Mouse (Mus musculus) neural tube, embryonic 12.5 days (tissue): ENCODE results near the gene Klhl2. TPM values are rescaled to one million over a fixed set of nuclear protein-coding genes. Genes with fewer than 3 reads are reported as not detected.
A peak's percentile ranks its signal among the peaks of the same experiment; 100 is the strongest.

Experiments used
- ATAC-seq: fragments of 200-750 bp; cut with Nextera tagmentation; 2 replicates; pipeline ENCODE4 v1.8.0; 2017; ENCODE audit warnings: low read depth, mild to moderate bottlenecking, moderate TSS enrichment, moderate library complexity; ENCODE audit not compliant: low FRiP score
- H3K27ac ChIP-seq: fragments of 300-500 bp; sonication (generic); 2 replicates; pipeline ENCODE4 v1.5.1; 2016
- H3K27me3 ChIP-seq: fragments of 300-500 bp; sonication (generic); replicated peaks from 2 replicates; pipeline ENCODE4 v1.6.1; 2016; ENCODE audit warnings: mild to moderate bottlenecking
- H3K36me3 ChIP-seq: fragments of 300-500 bp; sonication (generic); 2 replicates; pipeline ENCODE4 v1.6.1; 2016; ENCODE audit warnings: mild to moderate bottlenecking
- H3K4me1 ChIP-seq: fragments of 300-500 bp; sonication (generic); 2 replicates; pipeline ENCODE4 v1.6.1; 2016
- H3K4me2 ChIP-seq: fragments of 300-500 bp; sonication (generic); replicated peaks from 2 replicates; pipeline ENCODE4 v1.6.1; 2016; ENCODE audit warnings: mild to moderate bottlenecking
- H3K4me3 ChIP-seq: fragments of 300-500 bp; sonication (generic); 2 replicates; pipeline ENCODE4 v1.5.1; 2016
- H3K9ac ChIP-seq: fragments of 300-500 bp; sonication (generic); 2 replicates; pipeline ENCODE4 v1.6.1; 2016; ENCODE audit warnings: mild to moderate bottlenecking
- H3K9me3 ChIP-seq: fragments of 300-500 bp; sonication (generic); 2 replicates; pipeline ENCODE4 v1.6.1; 2016; ENCODE audit warnings: mild to moderate bottlenecking
- WGBS: fragments of 180-500 bp; shearing (Covaris S2); methylation state at CpG from one replicate; pipeline ENCODE4 v1.1.7; 2016; 5-methylcytosine and 5-hydroxymethylcytosine counted together
- polyA plus RNA-seq: library from polyadenylated mRNA; unstranded; fragments of >200 nt; fragmentation: Nextera tagmentation; extraction: Ambion mirVana; gene quantifications from 2 replicates; pipeline ENCODE4 v1.2.1, GENCODE M21; 2016

The Klhl2 gene
- polyA plus RNA-seq, 1 experiment from 2014 or later: 30.0 TPM

DNA sequence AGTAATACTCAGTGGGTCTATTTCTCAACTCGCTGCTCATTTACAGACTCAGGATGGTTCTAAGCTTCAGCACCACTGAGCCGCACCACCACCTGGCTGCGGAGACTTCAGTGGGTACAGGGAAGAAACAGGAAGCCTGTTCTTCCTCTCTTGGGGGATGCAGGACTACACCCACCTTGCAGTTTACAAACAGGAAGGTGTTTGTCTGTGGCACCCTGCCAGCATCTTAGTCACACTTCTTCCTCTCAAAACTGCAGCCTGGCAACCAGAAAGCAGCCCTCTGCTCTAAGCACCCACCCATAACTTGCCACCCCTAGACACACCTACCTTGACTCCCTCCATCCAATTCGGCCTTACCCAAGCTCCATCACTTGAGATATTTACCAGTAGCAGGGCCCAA, 61.1 kb downstream of the Klhl2 start:
- no peaks in the 10 kb centered on the region for H3K36me3 ChIP-seq
- H3K27ac ChIP-seq: no peak overlapping the region
- no peaks in the 10 kb centered on the region for H3K4me1 ChIP-seq
- H3K4me2 ChIP-seq: no peak overlapping the region
- 91% methylated on average over 4 of the region's 4 CpGs for WGBS
- H3K4me3 ChIP-seq: no peak overlapping the region
- ATAC-seq: no peak
- H3K27me3 ChIP-seq: no peaks in the 10 kb centered on the region
- no peak overlapping the region for H3K9ac ChIP-seq
- H3K9me3 ChIP-seq: no peaks in the 10 kb centered on the region

DNA sequence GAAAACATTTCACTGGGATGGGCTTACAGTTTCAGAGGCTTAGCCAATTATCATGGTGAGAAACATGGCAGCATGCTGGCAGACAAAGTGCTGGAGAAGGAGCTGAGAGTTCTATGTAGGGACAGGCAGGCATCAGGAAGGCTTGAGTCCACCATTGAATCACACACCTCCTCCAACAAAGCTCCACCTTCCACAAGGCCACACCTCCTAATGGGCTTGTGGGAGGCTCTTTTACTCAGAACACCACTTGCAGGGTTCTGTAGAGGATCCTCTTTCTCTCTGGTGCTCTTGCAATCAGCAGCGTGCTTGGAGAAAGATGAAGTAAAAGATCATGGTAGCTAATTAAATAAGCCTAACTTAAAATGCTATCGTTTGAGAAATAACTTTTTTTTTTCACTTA, 63.0 kb downstream of the Klhl2 start:
- no peaks in the 10 kb centered on the region for H3K9me3 ChIP-seq
- H3K9ac ChIP-seq: no peak overlapping the region
- no peak overlapping the region for H3K4me2 ChIP-seq
- H3K27ac ChIP-seq: no peak overlapping the region
- no peaks in the 10 kb centered on the region for H3K27me3 ChIP-seq
- ATAC-seq: no peak
- no peaks in the 10 kb centered on the region for H3K4me1 ChIP-seq
- WGBS: 88% methylated on average over 2 of the region's 2 CpGs
- no peak overlapping the region for H3K4me3 ChIP-seq
- no peaks in the 10 kb centered on the region for H3K36me3 ChIP-seq

DNA sequence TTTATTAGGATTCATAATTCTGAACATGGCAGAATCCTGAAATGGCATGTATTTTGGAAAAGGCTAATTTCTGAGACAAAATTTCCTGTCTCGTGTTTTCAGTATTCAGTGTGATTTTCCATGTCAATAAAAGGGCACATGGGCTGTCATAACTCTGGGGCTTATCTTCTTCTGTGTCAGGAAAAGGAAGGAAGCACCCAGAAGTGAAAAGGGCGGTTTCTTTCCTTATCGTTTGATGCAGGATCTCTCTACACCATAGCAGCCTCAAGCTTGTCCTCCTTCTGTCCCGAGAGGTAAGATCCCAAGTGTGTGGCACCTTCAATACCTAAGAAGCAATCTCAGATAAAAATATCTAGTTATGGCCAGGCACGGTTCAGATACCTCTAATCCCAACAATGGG, 65.6 kb downstream of the Klhl2 start:
- H3K4me3 ChIP-seq: no peak overlapping the region
- H3K27me3 ChIP-seq: no peaks in the 10 kb centered on the region
- no peaks in the 10 kb centered on the region for H3K4me1 ChIP-seq
- no peak for ATAC-seq
- no peak overlapping the region for H3K27ac ChIP-seq
- H3K9ac ChIP-seq: no peak overlapping the region
- H3K4me2 ChIP-seq: no peak overlapping the region
- no peaks in the 10 kb centered on the region for H3K9me3 ChIP-seq
- no peaks in the 10 kb centered on the region; the same call in 1 of the 2 replicates for H3K36me3 ChIP-seq
- WGBS: 90% methylated on average over 5 of the region's 5 CpGs

DNA sequence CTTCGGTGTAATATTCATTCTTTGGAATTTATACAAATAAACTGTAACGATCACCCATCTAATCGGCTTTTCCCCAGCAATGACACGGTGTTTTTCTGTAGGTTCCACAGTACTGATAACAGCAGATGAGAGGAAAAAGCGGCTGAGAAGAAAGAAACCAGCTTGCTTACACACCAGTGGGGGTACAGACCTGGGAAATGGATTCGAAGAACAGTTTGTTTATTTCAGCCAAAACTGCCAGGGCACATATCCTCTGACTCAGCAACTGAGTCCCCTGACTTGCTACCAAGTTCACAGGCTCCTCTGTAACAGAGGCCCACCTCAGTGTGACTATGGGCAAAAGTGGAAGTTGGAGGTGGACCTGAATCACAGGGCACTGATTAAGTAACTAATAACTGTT, 67.9 kb downstream of the Klhl2 start:
- WGBS: 93% methylated on average over 6 of the region's 6 CpGs
- no peak for ATAC-seq
- H3K4me2 ChIP-seq: no peak overlapping the region
- H3K4me1 ChIP-seq: no peaks in the 10 kb centered on the region
- H3K9me3 ChIP-seq: no peaks in the 10 kb centered on the region
- H3K27me3 ChIP-seq: no peaks in the 10 kb centered on the region
- no peak overlapping the region for H3K9ac ChIP-seq
- H3K27ac ChIP-seq: no peak overlapping the region
- H3K36me3 ChIP-seq: peaks cover 5% of the 10 kb centered on the region
- no peak overlapping the region for H3K4me3 ChIP-seq

DNA sequence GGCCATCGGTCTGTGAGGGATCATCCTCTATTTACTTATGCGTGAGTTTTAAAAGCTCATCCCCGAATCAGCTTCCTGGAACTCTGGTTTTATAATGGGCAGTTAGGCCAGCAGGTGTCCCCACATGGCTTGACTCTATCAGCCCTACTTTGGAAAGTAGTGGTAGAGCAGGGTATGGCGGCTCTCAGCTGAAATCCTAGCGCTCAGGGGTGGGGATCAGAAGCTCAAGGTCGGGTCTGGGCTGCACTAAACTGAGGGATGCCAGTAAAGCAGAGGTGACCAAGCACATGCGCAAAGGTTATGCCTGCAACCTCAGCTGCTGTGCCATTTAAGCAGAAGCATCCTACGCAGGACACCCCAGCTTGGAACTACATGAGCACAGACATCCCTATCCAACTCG, 71.9 kb downstream of the Klhl2 start:
- ATAC-seq: no peak; the same call in 1 of the 2 replicates
- H3K27me3 ChIP-seq: no peaks in the 10 kb centered on the region
- no peak overlapping the region for H3K4me2 ChIP-seq
- 62% methylated on average over 9 of the region's 9 CpGs for WGBS
- H3K27ac ChIP-seq: no peak overlapping the region
- no peak overlapping the region for H3K9ac ChIP-seq
- no peak overlapping the region for H3K4me3 ChIP-seq
- H3K9me3 ChIP-seq: no peaks in the 10 kb centered on the region
- H3K36me3 ChIP-seq: peaks cover 5% of the 10 kb centered on the region
- H3K4me1 ChIP-seq: no peaks in the 10 kb centered on the region

DNA sequence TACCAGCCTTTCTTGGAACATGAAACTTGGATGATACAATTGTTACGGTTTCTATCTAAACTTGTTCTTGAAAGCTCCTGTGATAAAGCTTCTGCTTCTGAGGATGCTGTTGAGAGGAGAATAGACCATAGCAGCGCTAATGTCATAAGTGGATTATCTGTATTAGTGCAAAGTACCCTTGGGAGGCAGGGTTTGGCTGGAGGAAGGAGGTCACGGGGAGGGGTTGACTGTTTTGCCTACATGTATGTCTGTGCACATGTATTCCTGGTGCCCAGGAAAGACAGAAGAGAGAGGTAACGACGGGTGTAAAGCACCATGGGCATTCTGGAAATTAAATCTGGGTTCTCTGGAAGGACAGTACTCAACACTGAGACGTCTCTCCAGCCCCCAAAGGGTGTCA, 75.7 kb downstream of the Klhl2 start:
- no peaks in the 10 kb centered on the region for H3K4me1 ChIP-seq
- ATAC-seq: no peak
- WGBS: 96% methylated on average over 6 of the region's 6 CpGs
- no peak overlapping the region for H3K4me3 ChIP-seq
- H3K27ac ChIP-seq: no peak overlapping the region
- H3K9me3 ChIP-seq: no peaks in the 10 kb centered on the region
- H3K4me2 ChIP-seq: no peak overlapping the region
- no peak overlapping the region for H3K9ac ChIP-seq
- peaks cover 5% of the 10 kb centered on the region; the same call in 1 of the 2 replicates for H3K36me3 ChIP-seq
- H3K27me3 ChIP-seq: no peaks in the 10 kb centered on the region

DNA sequence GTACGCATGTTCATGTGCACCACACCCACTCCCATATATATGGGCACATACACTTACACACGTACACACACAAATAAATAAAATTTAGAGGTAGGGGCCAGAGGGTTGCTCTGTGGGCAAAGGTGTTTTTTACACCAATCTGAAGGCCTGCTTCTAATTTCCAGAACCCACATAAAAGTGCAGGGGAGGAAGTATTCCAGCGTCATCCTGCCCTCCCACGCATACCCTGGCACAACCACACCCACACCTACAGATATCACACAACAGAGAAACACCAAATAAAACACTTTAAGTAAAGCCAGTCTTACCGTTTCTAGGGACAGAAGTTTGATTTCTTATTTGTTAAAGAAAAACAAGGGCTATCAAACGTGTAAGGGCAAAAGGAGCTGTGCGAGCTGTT, 79.0 kb downstream of the Klhl2 start:
- H3K27ac ChIP-seq: no peak overlapping the region
- 91% methylated on average over 7 of the region's 7 CpGs for WGBS
- no peak overlapping the region for H3K9ac ChIP-seq

DNA sequence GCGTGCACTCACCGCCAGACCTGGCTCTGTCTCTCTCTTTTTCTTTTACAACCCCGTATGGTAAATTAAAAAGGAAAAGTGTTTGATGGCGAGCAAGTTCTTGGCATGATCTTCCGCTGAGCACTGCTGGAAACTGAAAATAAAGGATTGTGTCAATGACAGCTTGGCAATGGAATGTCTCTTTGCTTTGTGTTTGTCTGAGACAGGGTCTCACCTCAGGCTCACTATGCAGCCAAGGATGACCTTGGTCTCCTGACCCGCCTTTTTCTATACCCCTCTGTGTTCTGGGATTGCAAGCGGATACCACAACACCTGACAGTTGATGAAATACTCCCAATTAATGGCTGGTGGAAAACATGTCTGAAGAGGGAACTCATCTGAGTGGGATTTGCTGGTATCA, 80.2 kb downstream of the Klhl2 start:
- H3K27ac ChIP-seq: no peak overlapping the region

More for the DNA sequence above, 79.0 kb downstream of the Klhl2 start:
- Histone ChIP-seq H3K4me1 (no peaks in the 10 kb centered on the region), H3K4me3 (no peak overlapping the region), H3K27me3 (no peaks in the 10 kb centered on the region), H3K4me2 (no peak overlapping the region), H3K36me3 (no peaks in the 10 kb centered on the region), H3K9me3 (no peaks in the 10 kb centered on the region)
- ATAC-seq: no peak

DNA sequence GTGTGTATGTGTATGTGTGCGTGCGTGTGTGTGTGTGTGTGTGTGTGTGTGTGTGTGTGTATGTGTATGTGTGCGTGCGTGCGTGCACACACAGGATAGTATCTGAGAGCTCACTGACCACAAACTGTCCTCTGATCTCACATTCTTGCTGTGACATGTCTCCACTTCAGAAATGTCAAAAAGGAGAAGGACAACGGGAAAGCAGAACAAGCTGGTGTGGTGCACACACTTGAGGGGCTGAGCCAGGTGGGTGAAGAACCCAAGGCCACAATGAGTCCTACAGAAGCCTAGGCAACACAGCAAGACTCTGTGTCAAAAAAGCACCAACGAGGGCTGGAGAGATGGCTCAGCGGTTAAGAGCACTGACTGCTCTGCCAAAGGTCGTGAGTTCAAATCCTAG, 81.2 kb downstream of the Klhl2 start:
- no peak overlapping the region for H3K27ac ChIP-seq
- 85% methylated on average over 9 of the region's 9 CpGs for WGBS
- no peaks in the 10 kb centered on the region for H3K27me3 ChIP-seq
- no peaks in the 10 kb centered on the region for H3K4me1 ChIP-seq
- no peaks in the 10 kb centered on the region for H3K36me3 ChIP-seq
- no peaks in the 10 kb centered on the region for H3K9me3 ChIP-seq
- no peak overlapping the region for H3K4me2 ChIP-seq
- H3K9ac ChIP-seq: no peak overlapping the region
- no peak for ATAC-seq
- no peak overlapping the region for H3K4me3 ChIP-seq

More for the DNA sequence above, 80.2 kb downstream of the Klhl2 start:
- 82% methylated on average over 7 of the region's 7 CpGs for WGBS
- Histone ChIP-seq H3K4me2 (no peak overlapping the region), H3K36me3 (no peaks in the 10 kb centered on the region), H3K27me3 (no peaks in the 10 kb centered on the region), H3K9me3 (no peaks in the 10 kb centered on the region), H3K9ac (no peak overlapping the region), H3K4me1 (no peaks in the 10 kb centered on the region), H3K4me3 (no peak overlapping the region)
- ATAC-seq: no peak

DNA sequence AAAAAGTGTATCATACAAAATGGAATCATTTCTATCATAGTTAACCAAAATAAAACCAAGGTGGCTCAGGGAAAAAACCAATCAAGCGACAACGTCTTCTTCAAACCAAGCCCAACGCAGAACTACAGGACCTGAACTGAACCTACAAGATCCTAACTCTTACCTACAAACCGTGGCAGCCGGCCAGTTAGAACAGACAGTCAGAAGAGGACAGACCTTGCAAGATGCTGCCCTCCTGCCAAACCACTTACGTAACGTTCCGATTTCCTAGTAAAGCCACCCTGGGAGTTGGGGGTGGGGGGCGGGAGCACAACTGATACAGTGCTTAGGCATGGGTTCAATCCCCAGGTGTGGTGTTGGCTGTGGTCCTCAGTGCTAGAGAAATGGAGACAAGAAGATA, 82.8 kb downstream of the Klhl2 start:
- H3K9ac ChIP-seq: no peak overlapping the region
- no peaks in the 10 kb centered on the region for H3K27me3 ChIP-seq
- ATAC-seq: no peak
- WGBS: 92% methylated on average over 9 of the region's 9 CpGs
- H3K36me3 ChIP-seq: no peaks in the 10 kb centered on the region
- H3K4me1 ChIP-seq: no peaks in the 10 kb centered on the region
- no peak overlapping the region for H3K4me3 ChIP-seq
- H3K27ac ChIP-seq: no peak overlapping the region
- H3K9me3 ChIP-seq: no peaks in the 10 kb centered on the region
- no peak overlapping the region for H3K4me2 ChIP-seq

DNA sequence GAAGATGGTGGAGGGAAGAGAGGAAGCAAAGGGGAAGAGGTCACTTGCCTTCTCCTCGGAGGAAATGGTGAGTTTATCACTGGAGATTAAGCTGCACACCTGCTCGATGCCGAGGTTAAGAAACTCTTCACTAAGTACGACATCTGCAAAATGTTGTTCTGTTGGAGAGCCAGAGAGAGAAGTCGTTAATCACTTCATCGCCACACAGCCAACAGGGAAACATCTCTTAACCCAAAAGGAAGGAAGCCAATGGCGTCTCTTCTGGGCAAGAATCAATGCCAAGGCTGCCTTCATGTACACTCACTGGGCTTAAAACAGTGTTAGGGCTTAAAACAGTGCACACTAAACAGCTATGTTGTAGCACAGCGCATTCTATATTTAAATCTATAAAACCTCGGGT, 85.7 kb downstream of the Klhl2 start:
- WGBS: 86% methylated on average over 9 of the region's 9 CpGs
- Histone ChIP-seq H3K4me1 (no peaks in the 10 kb centered on the region), H3K4me2 (no peak overlapping the region), H3K27ac (no peak overlapping the region), H3K4me3 (no peak overlapping the region), H3K27me3 (no peaks in the 10 kb centered on the region), H3K36me3 (peaks cover 4% of the 10 kb centered on the region; the same call in 1 of the 2 replicates), H3K9ac (no peak overlapping the region), H3K9me3 (no peaks in the 10 kb centered on the region)
- ATAC-seq: no peak

DNA sequence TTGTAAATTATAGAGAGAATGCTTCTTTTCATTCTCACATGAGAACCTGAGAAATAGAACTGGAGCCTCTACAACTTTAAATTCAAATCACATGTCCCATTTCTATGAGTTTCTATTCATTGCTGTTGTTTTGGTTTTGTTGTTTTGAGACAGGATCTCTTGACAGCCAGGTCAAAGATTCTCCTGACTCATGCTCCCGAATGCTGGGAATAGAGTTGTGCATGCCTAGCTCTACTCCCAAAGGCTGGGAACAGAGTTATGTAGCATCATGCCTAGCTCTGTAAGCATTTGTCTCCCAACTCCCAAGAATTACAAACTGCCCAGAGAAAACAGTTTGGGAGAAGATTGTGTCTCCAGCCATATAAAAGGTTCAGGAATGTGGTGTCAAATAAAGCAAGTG, 87.1 kb downstream of the Klhl2 start:
- H3K27ac ChIP-seq: no peak overlapping the region
- H3K27me3 ChIP-seq: no peaks in the 10 kb centered on the region
- H3K36me3 ChIP-seq: peaks cover 9% of the 10 kb centered on the region; the same call in 1 of the 2 replicates
- H3K9ac ChIP-seq: no peak overlapping the region
- no peak for ATAC-seq
- no peak overlapping the region for H3K4me3 ChIP-seq
- 82% methylated on average over 1 of the region's 1 CpGs for WGBS
- no peaks in the 10 kb centered on the region for H3K9me3 ChIP-seq
- no peak overlapping the region for H3K4me2 ChIP-seq
- H3K4me1 ChIP-seq: no peaks in the 10 kb centered on the region

DNA sequence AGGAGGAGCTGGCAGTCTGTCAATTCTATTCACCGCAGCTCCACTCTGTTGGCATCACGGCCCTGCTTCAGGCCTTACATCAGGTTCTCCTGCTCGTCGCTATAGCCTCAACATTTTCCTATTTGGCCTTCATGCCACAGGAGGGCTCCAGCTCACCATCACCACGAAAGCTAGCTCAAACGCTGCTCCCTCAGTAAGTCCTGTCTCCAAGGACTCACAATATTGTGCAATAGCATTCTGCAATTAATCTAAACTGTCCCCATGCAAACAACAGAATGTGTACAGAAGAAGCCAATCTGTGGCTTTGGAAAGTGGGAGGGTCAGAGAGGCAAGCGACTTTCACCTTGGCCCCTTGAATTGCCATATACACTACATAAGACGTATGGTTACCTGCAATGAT, 88.4 kb downstream of the Klhl2 start:
- no peak overlapping the region for H3K27ac ChIP-seq
- peak; percentile 12; the same call in 1 of the 2 replicates for ATAC-seq

More for the DNA sequence above, 88.4 kb downstream of the Klhl2 start:
- Histone ChIP-seq H3K4me1 (no peaks in the 10 kb centered on the region), H3K4me3 (no peak overlapping the region), H3K9me3 (no peaks in the 10 kb centered on the region), H3K27me3 (no peaks in the 10 kb centered on the region), H3K36me3 (peaks cover 12% of the 10 kb centered on the region), H3K9ac (no peak overlapping the region), H3K4me2 (no peak overlapping the region)
- WGBS: 87% methylated on average over 8 of the region's 8 CpGs
